Mouse (Mus musculus) cerebellum, adult 2 months (tissue): ENCODE results near the gene Padi4.

ENCODE experiments used
- CTCF ChIP-seq: fragments of 200-500 bp; IDR thresholded peaks from 2 replicates; pipeline ENCODE4 v1.5.1; 2011; ENCODE audit warnings: low read depth, mild to moderate bottlenecking, control low read depth, low read length, moderate library complexity, borderline replicate concordance; ENCODE audit not compliant: insufficient read depth
- POLR2A ChIP-seq: fragments of 200-500 bp; IDR thresholded peaks from 2 replicates; pipeline ENCODE4 v1.6.1; 2011; ENCODE audit warnings: low read length, control low read depth, borderline replicate concordance; ENCODE audit not compliant: insufficient read depth

DNA sequence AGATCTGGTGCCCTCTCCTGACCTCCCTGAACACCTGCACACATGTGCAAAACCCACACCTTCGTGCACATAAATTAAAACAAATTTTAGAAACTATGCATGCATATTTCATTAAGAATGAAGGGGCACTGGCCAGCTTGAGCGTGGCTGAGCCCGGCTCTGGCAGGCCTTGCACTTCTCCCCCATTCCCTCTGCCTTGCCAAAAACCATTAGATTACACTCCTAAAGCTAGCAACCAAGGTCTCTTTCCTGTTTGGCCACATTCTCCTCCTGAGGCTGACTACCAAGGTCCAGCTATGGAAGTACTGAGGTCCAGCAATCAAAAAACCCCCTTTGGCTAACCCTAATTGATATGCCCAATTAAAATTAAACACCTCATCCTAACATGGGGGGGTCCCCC, 22.8 kb upstream of the Padi4 start:
- TF ChIP-seq POLR2A: no peak
- TF ChIP-seq CTCF: no peak
